Mouse (Mus musculus) stomach, postnatal 0 days (tissue): ENCODE results near the gene Ccdc82. TPM values are rescaled to one million over a fixed set of nuclear protein-coding genes. Genes with fewer than 3 reads are reported as not detected.
A peak's percentile ranks its signal among the peaks of the same experiment; 100 is the strongest.

ENCODE experiments used
- ATAC-seq: fragments of 200-750 bp; cut with Nextera tagmentation; 2 replicates; pipeline ENCODE4 v1.8.0; 2017; ENCODE audit not compliant: low FRiP score, low TSS enrichment
- DNase-seq: peaks from one replicate; pipeline ENCODE4 v3.0.0-alpha.2; 2016; ENCODE audit warnings: low spot score
- H3K27ac ChIP-seq: fragments of 300-500 bp; sonication (generic); replicated peaks from 2 replicates; pipeline ENCODE4 v1.5.1; 2014; ENCODE audit warnings: mild to moderate bottlenecking, control low read depth
- H3K27me3 ChIP-seq: fragments of 300-500 bp; sonication (generic); 2 replicates; pipeline ENCODE4 v1.6.1; 2014; ENCODE audit warnings: low read length; ENCODE audit not compliant: control insufficient read depth, insufficient read depth
- H3K36me3 ChIP-seq: fragments of 300-500 bp; sonication (generic); 2 replicates; pipeline ENCODE4 v1.6.1; 2014; ENCODE audit warnings: low read length, mixed read lengths; ENCODE audit not compliant: control insufficient read depth, insufficient read depth
- H3K4me1 ChIP-seq: fragments of 300-500 bp; sonication (generic); replicated peaks from 2 replicates; pipeline ENCODE4 v1.6.1; 2014; ENCODE audit warnings: antibody characterized with exemption; ENCODE audit not compliant: control insufficient read depth, insufficient read depth
- H3K4me2 ChIP-seq: fragments of 300-500 bp; sonication (generic); replicated peaks from 2 replicates; pipeline ENCODE4 v1.6.1; 2014; ENCODE audit warnings: low read depth, mild to moderate bottlenecking, control low read depth, moderate library complexity
- H3K4me3 ChIP-seq: fragments of 300-500 bp; sonication (generic); 2 replicates; pipeline ENCODE4 v1.5.1; 2014; ENCODE audit warnings: low read depth, low read length, control low read depth
- H3K9ac ChIP-seq: fragments of 300-500 bp; sonication (generic); 2 replicates; pipeline ENCODE4 v1.6.1; 2014; ENCODE audit warnings: mild to moderate bottlenecking, low read length, control low read depth, mixed read lengths
- H3K9me3 ChIP-seq: fragments of 300-500 bp; sonication (generic); 2 replicates; pipeline ENCODE4 v1.6.1; 2016; ENCODE audit warnings: low read length; ENCODE audit not compliant: control insufficient read depth
- CTCF ChIP-seq: IDR thresholded peaks from 2 replicates; pipeline ENCODE4 v1.5.1; 2016; ENCODE audit warnings: antibody characterized with exemption, low read depth, mild to moderate bottlenecking, moderate library complexity
- EP300 ChIP-seq: optimal IDR thresholded peaks from 2 replicates; pipeline ENCODE3; 2016; ENCODE audit warnings: antibody characterized with exemption
- WGBS: fragments of 180-500 bp; shearing (Covaris S2); extraction: QIAGEN DNeasy Blood & Tissue Kit; methylation state at CpG from one replicate; pipeline ENCODE4 v1.1.7; 2014; 5-methylcytosine and 5-hydroxymethylcytosine counted together
- polyA plus RNA-seq: library from polyadenylated mRNA; unstranded; fragments of >200 nt; fragmentation: Nextera tagmentation; extraction: Ambion mirVana; gene quantifications from 2 replicates; pipeline ENCODE4 v1.2.1, GENCODE M21; 2015

Ccdc82 gene
- 4.4 and 4.7 TPM in 2 replicates for polyA plus RNA-seq

GRCm38 (mm10) chr9:13246815-13247638 lies at the start of gene Ccdc82:
TSS of gene Ccdc82 (plus strand) at chr9:13246955.
- Histone ChIP-seq H3K4me3 (peak within 1 kb of the TSS; percentile 63), H3K9ac (peak within 1 kb of the TSS; percentile 69), H3K27me3 (no peaks in the 10 kb centered on the region), H3K9me3 (no peaks in the 10 kb centered on the region), H3K36me3 (no peaks in the 10 kb centered on the region), H3K4me2 (peak within 1 kb of the TSS; percentile 57), H3K27ac (peak within 1 kb of the TSS; percentile 86), H3K4me1 (no peaks in the 10 kb centered on the region)
- peak; percentile 99 for DNase-seq
- WGBS: 3% methylated on average over 22 of the region's 39 CpGs
- no peak for TF ChIP-seq EP300
- TF ChIP-seq CTCF: no peak
- ATAC-seq: peak; percentile 99

GRCm38 (mm10) chr9:13200079-13200478 lies 46.7 kb upstream of the Ccdc82 start:
- H3K4me2 ChIP-seq: no peak overlapping the region
- H3K4me1 ChIP-seq: no peaks in the 10 kb centered on the region
- ATAC-seq (no peak), DNase-seq (no peak)
- H3K36me3 ChIP-seq: no peaks in the 10 kb centered on the region
- 32% methylated on average over 3 of the region's 3 CpGs for WGBS
- H3K4me3 ChIP-seq: no peak overlapping the region
- H3K9ac ChIP-seq: no peak overlapping the region
- H3K9me3 ChIP-seq: no peaks in the 10 kb centered on the region
- no peaks in the 10 kb centered on the region for H3K27me3 ChIP-seq
- H3K27ac ChIP-seq: no peak overlapping the region
- no peak for TF ChIP-seq EP300
- no peak for TF ChIP-seq CTCF

GRCm38 (mm10) chr9:13203109-13203508 lies 43.6 kb upstream of the Ccdc82 start:
- ATAC-seq: no peak
- TF ChIP-seq EP300: no peak
- TF ChIP-seq CTCF: no peak
- no peak overlapping the region for H3K27ac ChIP-seq
- WGBS: 82% methylated on average over 1 of the region's 1 CpGs
- H3K4me3 ChIP-seq: no peak overlapping the region
- no peak overlapping the region for H3K9ac ChIP-seq
- DNase-seq: no peak
- H3K36me3 ChIP-seq: no peaks in the 10 kb centered on the region
- H3K4me1 ChIP-seq: no peaks in the 10 kb centered on the region
- H3K27me3 ChIP-seq: no peaks in the 10 kb centered on the region
- H3K4me2 ChIP-seq: no peak overlapping the region
- no peaks in the 10 kb centered on the region for H3K9me3 ChIP-seq

GRCm38 (mm10) chr9:13203681-13204080 lies 43.1 kb upstream of the Ccdc82 start:
- H3K4me1 ChIP-seq: no peaks in the 10 kb centered on the region
- TF ChIP-seq CTCF: no peak
- TF ChIP-seq EP300: no peak
- no peak overlapping the region for H3K4me3 ChIP-seq
- no peaks in the 10 kb centered on the region for H3K27me3 ChIP-seq
- WGBS: 75% methylated on average over 5 of the region's 5 CpGs
- no peak overlapping the region for H3K27ac ChIP-seq
- no peak for DNase-seq
- H3K4me2 ChIP-seq: no peak overlapping the region
- no peaks in the 10 kb centered on the region for H3K9me3 ChIP-seq
- no peak for ATAC-seq
- no peak overlapping the region for H3K9ac ChIP-seq
- H3K36me3 ChIP-seq: no peaks in the 10 kb centered on the region

- TF ChIP-seq CTCF (no peak), EP300 (no peak)
- WGBS: 59% methylated on average over 2 of the region's 2 CpGs
- DNase-seq (no peak), ATAC-seq (no peak)
- Histone ChIP-seq H3K4me3 (no peak overlapping the region), H3K9ac (no peak overlapping the region), H3K4me2 (no peak overlapping the region), H3K36me3 (no peaks in the 10 kb centered on the region), H3K27me3 (no peaks in the 10 kb centered on the region), H3K27ac (no peak overlapping the region), H3K4me1 (no peaks in the 10 kb centered on the region), H3K9me3 (no peaks in the 10 kb centered on the region)
Measured at GRCm38 (mm10) chr9:13206369-13206768, 40.4 kb upstream of the Ccdc82 start.

- DNase-seq (no peak), ATAC-seq (no peak)
- H3K27ac ChIP-seq: no peak overlapping the region
- WGBS: 85% methylated on average over 1 of the region's 1 CpGs
- H3K27me3 ChIP-seq: no peaks in the 10 kb centered on the region
- no peak overlapping the region for H3K9ac ChIP-seq
- no peak overlapping the region for H3K4me3 ChIP-seq
- no peaks in the 10 kb centered on the region for H3K9me3 ChIP-seq
- no peak overlapping the region for H3K4me2 ChIP-seq
- no peaks in the 10 kb centered on the region for H3K36me3 ChIP-seq
- TF ChIP-seq CTCF: no peak
- no peaks in the 10 kb centered on the region for H3K4me1 ChIP-seq
Measured at GRCm38 (mm10) chr9:13225872-13226271, 20.9 kb upstream of the Ccdc82 start.
